Mouse (Mus musculus): Measurements from ENCODE around the gene Gm17604. TPM values are rescaled to one million over a fixed set of nuclear protein-coding genes. Genes with fewer than 3 reads are reported as not detected.
A peak's percentile ranks its signal among the peaks of the same experiment; 100 is the strongest.

Gene Gm17604
- not detected in 2 replicates for polyA plus RNA-seq (2015; fragmentation: Nextera tagmentation; extraction: Ambion mirVana)

DNA sequence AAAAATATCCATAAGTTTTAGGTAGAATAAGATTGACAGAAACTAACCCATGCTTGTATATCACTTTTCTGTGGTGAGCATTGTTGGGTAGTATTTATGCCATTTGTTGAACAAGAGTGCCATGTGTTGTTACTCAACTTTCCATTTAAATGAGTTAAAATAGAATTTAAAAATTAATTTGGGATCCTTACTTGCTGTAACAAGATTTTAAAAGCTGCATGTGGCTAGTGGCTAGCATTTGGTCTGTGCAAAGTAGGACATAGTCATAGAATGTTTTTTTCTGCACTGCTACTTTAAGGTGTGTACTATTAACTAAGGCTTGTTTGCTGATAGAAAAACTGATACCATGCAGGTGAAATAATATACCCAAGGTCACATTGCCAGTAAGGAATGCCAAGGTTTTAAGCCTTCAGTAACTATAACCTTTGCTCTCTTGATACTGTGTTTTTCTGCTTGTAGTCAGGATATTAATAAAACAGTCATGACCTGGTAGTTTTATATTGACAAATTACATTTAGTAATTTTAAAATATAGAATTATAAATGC, at the start of gene Gm17604:
Gene Gm17604, minus strand, starts transcription at position 51 of the 546 bp plus-strand sequence.
- Histone ChIP-seq H3K4me2 (replicated peaks; ENCODE audit: low read depth) (no peak within 1 kb of the TSS), H3K4me3 (ENCODE audit: low read depth, low read length) (no peak within 1 kb of the TSS), H3K36me3 (ENCODE audit: control insufficient read depth, insufficient read depth) (no peaks in the 10 kb centered on the region), H3K27me3 (replicated peaks; ENCODE audit: control insufficient read depth, insufficient read depth, low read length) (no peaks in the 10 kb centered on the region), H3K9ac (ENCODE audit: low read depth, low read length) (no peak within 1 kb of the TSS), H3K27ac (ENCODE audit: low read depth, low read length) (no peak within 1 kb of the TSS), H3K9me3 (ENCODE audit: control insufficient read depth) (no peaks in the 10 kb centered on the region), H3K4me1 (replicated peaks; ENCODE audit: control insufficient read depth, insufficient read depth, low read length) (no peaks in the 10 kb centered on the region)
- ATAC-seq: no peak
- no peak for TF ChIP-seq CTCF (IDR thresholded peaks at IDR 0.05; ENCODE audit: low read depth)

GRCm38 (mm10) chrX:165049929-165050328, 45.3 kb upstream of the Gm17604 start:
- 76% methylated on average over 1 of the region's 1 CpGs for WGBS
- no peaks in the 10 kb centered on the region for H3K36me3 ChIP-seq (ENCODE audit: control insufficient read depth, insufficient read depth)
- no peak for TF ChIP-seq CTCF (IDR thresholded peaks at IDR 0.05; ENCODE audit: low read depth)
- no peaks in the 10 kb centered on the region for H3K27me3 ChIP-seq (replicated peaks; ENCODE audit: control insufficient read depth, insufficient read depth, low read length)
- H3K4me1 ChIP-seq (replicated peaks; ENCODE audit: control insufficient read depth, insufficient read depth, low read length): no peaks in the 10 kb centered on the region
- no peak for ATAC-seq
- H3K27ac ChIP-seq (ENCODE audit: low read depth, low read length): no peak overlapping the region
- H3K9ac ChIP-seq (ENCODE audit: low read depth, low read length): no peak overlapping the region
- no peak overlapping the region for H3K4me2 ChIP-seq (replicated peaks; ENCODE audit: low read depth)
- H3K9me3 ChIP-seq (ENCODE audit: control insufficient read depth): no peaks in the 10 kb centered on the region
- H3K4me3 ChIP-seq (ENCODE audit: low read depth, low read length): no peak overlapping the region

DNA sequence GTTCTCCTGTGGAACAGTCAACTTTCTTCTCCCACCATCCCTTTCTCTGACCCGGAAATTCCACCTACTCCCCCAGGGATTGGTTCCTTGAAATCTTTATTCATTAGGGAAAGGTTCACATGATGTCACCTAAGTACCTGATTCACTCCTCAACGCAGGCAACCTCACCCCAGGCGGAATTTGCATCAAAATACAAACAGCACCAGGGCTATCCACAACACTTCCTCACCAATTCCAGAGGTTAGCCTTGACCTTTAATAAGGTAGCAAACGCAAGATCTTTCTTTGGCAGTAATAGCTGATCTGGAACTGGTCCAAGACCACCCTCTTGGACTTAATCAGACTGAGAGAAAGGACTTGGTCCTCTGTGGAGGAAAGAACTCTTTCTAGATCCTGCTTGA, 1.5 kb downstream of the Gm17604 start:
- no peaks in the 10 kb centered on the region for H3K36me3 ChIP-seq (ENCODE audit: control insufficient read depth, insufficient read depth)
- no peaks in the 10 kb centered on the region for H3K9me3 ChIP-seq (ENCODE audit: control insufficient read depth)
- no peak for TF ChIP-seq CTCF (IDR thresholded peaks at IDR 0.05; ENCODE audit: low read depth)
- no peaks in the 10 kb centered on the region for H3K27me3 ChIP-seq (replicated peaks; ENCODE audit: control insufficient read depth, insufficient read depth, low read length)
- 37% methylated on average over 4 of the region's 4 CpGs for WGBS
- no peak for ATAC-seq
- H3K9ac ChIP-seq (ENCODE audit: low read depth, low read length): no peak overlapping the region
- no peak overlapping the region for H3K4me2 ChIP-seq (replicated peaks; ENCODE audit: low read depth)
- no peaks in the 10 kb centered on the region for H3K4me1 ChIP-seq (replicated peaks; ENCODE audit: control insufficient read depth, insufficient read depth, low read length)
- H3K4me3 ChIP-seq (ENCODE audit: low read depth, low read length): no peak overlapping the region
- no peak overlapping the region for H3K27ac ChIP-seq (ENCODE audit: low read depth, low read length)

- no peak within 1 kb of the TSS; the same call in 1 of the 2 replicates for H3K27ac ChIP-seq (ENCODE audit: low read depth, low read length)
- 17% methylated on average over 26 of the region's 26 CpGs for WGBS
- peak within 1 kb of the TSS; percentile 53 for H3K4me3 ChIP-seq (ENCODE audit: low read depth, low read length)
- 0 out of 2 replicates have a peak, but pooled peaks have one; percentile 2 for TF ChIP-seq CTCF (IDR thresholded peaks at IDR 0.05; ENCODE audit: low read depth)
- H3K36me3 ChIP-seq (ENCODE audit: control insufficient read depth, insufficient read depth): no peaks in the 10 kb centered on the region
- no peaks in the 10 kb centered on the region for H3K4me1 ChIP-seq (replicated peaks; ENCODE audit: control insufficient read depth, insufficient read depth, low read length)
- peak within 1 kb of the TSS; percentile 46; the same call in 1 of the 2 replicates for H3K9ac ChIP-seq (ENCODE audit: low read depth, low read length)
- H3K4me2 ChIP-seq (replicated peaks; ENCODE audit: low read depth): peak within 1 kb of the TSS; percentile 59
- H3K27me3 ChIP-seq (replicated peaks; ENCODE audit: control insufficient read depth, insufficient read depth, low read length): no peaks in the 10 kb centered on the region
- H3K9me3 ChIP-seq (ENCODE audit: control insufficient read depth): no peaks in the 10 kb centered on the region
- peak; percentile 100 for ATAC-seq
These were observed 24.3 kb downstream of the Gm17604 start, which contains the start of the genes Mospd2 and Fancb for GRCm38 (mm10) chrX:164980193-164980775. Gene Mospd2, minus strand, starts transcription at chrX:164980375. Gene Fancb, plus strand, starts transcription at chrX:164980592.

DNA sequence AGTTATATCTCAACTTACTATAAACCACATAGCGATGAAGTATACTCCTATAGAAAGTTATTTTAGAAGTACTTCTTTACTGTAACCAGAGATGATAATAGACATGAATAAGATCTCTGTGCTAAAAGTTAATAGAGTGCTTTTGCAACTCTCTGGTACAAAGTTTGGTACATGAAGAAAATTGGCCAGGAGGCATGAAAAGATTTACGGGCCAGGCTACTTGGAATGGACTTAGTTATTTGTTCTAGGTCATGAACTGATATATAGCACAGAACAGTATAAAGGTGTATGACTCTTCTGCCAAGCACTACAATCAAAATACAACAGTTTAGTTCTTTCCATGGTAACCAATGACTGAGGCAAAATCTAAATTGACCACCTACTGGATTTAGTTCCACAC, 25.8 kb downstream of the Gm17604 start:
- H3K27me3 ChIP-seq (replicated peaks; ENCODE audit: control insufficient read depth, insufficient read depth, low read length): no peaks in the 10 kb centered on the region
- no peak for TF ChIP-seq CTCF (IDR thresholded peaks at IDR 0.05; ENCODE audit: low read depth)
- H3K9me3 ChIP-seq (ENCODE audit: control insufficient read depth): no peaks in the 10 kb centered on the region
- 76% methylated on average over 2 of the region's 2 CpGs for WGBS
- no peaks in the 10 kb centered on the region for H3K4me1 ChIP-seq (replicated peaks; ENCODE audit: control insufficient read depth, insufficient read depth, low read length)
- H3K27ac ChIP-seq (ENCODE audit: low read depth, low read length): no peak overlapping the region
- no peaks in the 10 kb centered on the region for H3K36me3 ChIP-seq (ENCODE audit: control insufficient read depth, insufficient read depth)
- ATAC-seq: no peak
- no peak overlapping the region; the same call in 1 of the 2 replicates for H3K4me3 ChIP-seq (ENCODE audit: low read depth, low read length)
- H3K9ac ChIP-seq (ENCODE audit: low read depth, low read length): no peak overlapping the region
- H3K4me2 ChIP-seq (replicated peaks; ENCODE audit: low read depth): no peak overlapping the region

- no peak overlapping the region for H3K27ac ChIP-seq (ENCODE audit: low read depth, low read length)
- 70% methylated on average over 3 of the region's 3 CpGs for WGBS
- H3K27me3 ChIP-seq (replicated peaks; ENCODE audit: control insufficient read depth, insufficient read depth, low read length): no peaks in the 10 kb centered on the region
- no peaks in the 10 kb centered on the region for H3K4me1 ChIP-seq (replicated peaks; ENCODE audit: control insufficient read depth, insufficient read depth, low read length)
- H3K9me3 ChIP-seq (ENCODE audit: control insufficient read depth): no peaks in the 10 kb centered on the region
- H3K9ac ChIP-seq (ENCODE audit: low read depth, low read length): no peak overlapping the region
- no peak overlapping the region for H3K4me3 ChIP-seq (ENCODE audit: low read depth, low read length)
- H3K36me3 ChIP-seq (ENCODE audit: control insufficient read depth, insufficient read depth): no peaks in the 10 kb centered on the region
- no peak for ATAC-seq
- TF ChIP-seq CTCF (IDR thresholded peaks at IDR 0.05; ENCODE audit: low read depth): no peak
- no peak overlapping the region for H3K4me2 ChIP-seq (replicated peaks; ENCODE audit: low read depth)
These were observed 33.4 kb downstream of the Gm17604 start for GRCm38 (mm10) chrX:164971206-164971605.
